Mouse (Mus musculus): ENCODE measurements around the gene Polr1a. TPM values are rescaled to one million over a fixed set of nuclear protein-coding genes. Genes with fewer than 3 reads are reported as not detected.

Polr1a gene
- polyA plus RNA-seq, 1 experiment from 2014 or later = 16.3 TPM

DNA sequence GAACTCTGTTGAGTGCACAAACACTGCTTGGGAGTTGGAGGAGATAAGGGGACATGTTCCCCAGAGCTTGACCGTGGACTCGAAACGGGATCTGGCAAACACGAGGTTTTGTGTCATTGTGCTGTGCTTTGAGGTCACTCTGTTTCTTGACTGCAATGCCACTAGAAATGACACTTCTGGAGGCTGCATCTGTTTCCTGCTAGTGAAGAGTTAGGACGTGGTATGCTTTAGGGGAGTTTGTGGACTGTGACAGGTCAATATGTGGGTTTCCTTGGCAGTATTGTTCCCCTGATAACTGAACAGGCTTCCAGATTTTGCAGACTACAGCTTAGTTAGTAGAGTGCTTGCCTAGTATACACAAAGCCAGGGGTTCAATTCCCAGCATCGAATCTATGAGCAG is 120.8 kb downstream of the Polr1a start:
- no peaks in the 10 kb centered on the region for H3K9me3 ChIP-seq (ENCODE audit: control insufficient read depth, low read length)
- H3K27me3 ChIP-seq (ENCODE audit: control insufficient read depth, insufficient read depth, low read length) = no peaks in the 10 kb centered on the region
- WGBS = 84% methylated on average over 6 of the region's 6 CpGs
- H3K4me3 ChIP-seq (ENCODE audit: low read depth, low read length) = no peak overlapping the region
- H3K27ac ChIP-seq (ENCODE audit: low read depth, low read length) = no peak overlapping the region
- ATAC-seq (ENCODE audit: low read depth) = no peak
- H3K9ac ChIP-seq (replicated peaks; ENCODE audit: low read depth, low read length) = no peak overlapping the region
- H3K4me2 ChIP-seq (ENCODE audit: low read depth, low read length) = no peak overlapping the region
- H3K36me3 ChIP-seq (ENCODE audit: control insufficient read depth, insufficient read depth, low read length) = no peaks in the 10 kb centered on the region
- no peaks in the 10 kb centered on the region for H3K4me1 ChIP-seq (ENCODE audit: control insufficient read depth, insufficient read depth, low read length)

Other genes with a start within 250 kb of the Polr1a start
- 332 and 358 TPM in 2 replicates for gene Reep1, start 201.5 kb upstream of the Polr1a start, polyA plus RNA-seq (2014; fragmentation: Nextera tagmentation; extraction: Ambion mirVana)
- 46.2 and 48.5 TPM in 2 replicates for gene Mrpl35, start 82.1 kb upstream of the Polr1a start, polyA plus RNA-seq (2014; fragmentation: Nextera tagmentation; extraction: Ambion mirVana)
- 175 and 179 TPM in 2 replicates for gene Immt, start 77.7 kb upstream of the Polr1a start, polyA plus RNA-seq (2014; fragmentation: Nextera tagmentation; extraction: Ambion mirVana)
- gene Ptcd3, start 303 bp upstream of the Polr1a start, polyA plus RNA-seq (2014; fragmentation: Nextera tagmentation; extraction: Ambion mirVana) = 98.9 and 101 TPM in 2 replicates
- 77.9 and 78.5 TPM in 2 replicates for gene St3gal5, start 188.5 kb downstream of the Polr1a start, polyA plus RNA-seq (2014; fragmentation: Nextera tagmentation; extraction: Ambion mirVana)

Measured in neural tube, embryonic 14.5 days (tissue).